Mouse (Mus musculus) macrophage (primary cell): ENCODE results near the gene Apoo. TPM values are rescaled to one million over a fixed set of nuclear protein-coding genes. Genes with fewer than 3 reads are reported as not detected.
"Not testable (repeated sequence)": the region's sequence is repeated elsewhere in the genome, so short reads cannot be mapped to it uniquely, and the experiment has no call there.

Experiments used
- H3K27ac ChIP-seq: fragments of 350-480 bp; formaldehyde crosslinking; 2 replicates; pipeline ENCODE4 v1.9.0; 2021
- H3K36me3 ChIP-seq: fragments of 350-480 bp; formaldehyde crosslinking; 2 replicates; pipeline ENCODE4 v1.9.0; 2021; ENCODE audit errors: inconsistent target
- H3K4me3 ChIP-seq: fragments of 350-480 bp; formaldehyde crosslinking; 2 replicates; pipeline ENCODE4 v1.9.0; 2021; ENCODE audit errors: inconsistent target
- H3K79me2 ChIP-seq: fragments of 350-480 bp; formaldehyde crosslinking; 2 replicates; pipeline ENCODE4 v1.9.0; 2021; ENCODE audit errors: inconsistent target
- WGBS: methylation state at CpG from one replicate; pipeline ENCODE4 v1.1.7; 2026; ENCODE audit warnings: inconsistent platforms; ENCODE audit not compliant: missing documents; 5-methylcytosine and 5-hydroxymethylcytosine counted together
- polyA plus RNA-seq: library from polyadenylated mRNA; stranded (reverse); fragments of 250-400 nt; gene quantifications from 3 replicates; pipeline ENCODE4 v1.2.4, GENCODE M21; 2018; ENCODE audit warnings: inconsistent platforms
- total RNA-seq, 78 experiments: library from RNA; depleted of rRNA; stranded (reverse); fragments of 250-400 nt; gene quantifications; 1 replicate in 9 of 78; 2 replicates in 24 of 78; 3 replicates in 43 of 78; 4 replicates in 2 of 78; pipeline ENCODE4 v1.2.4; 2018; ENCODE audit warnings: inconsistent platforms in 56 of 78

Apoo gene
- total RNA-seq (2018; cell fraction: chromatin; rRNA removed), result 1 to 10 TPM in 24 of 26 experiments, not detected in 2; 1.2 to 7.4 (median 4.0) TPM
- total RNA-seq (2018; cell fraction: cytosol; rRNA removed), result 10 to 100 TPM in 25 of 26 experiments, 1 to 10 TPM in 1; 8.8 to 15.9 (median 13.2) TPM
- 1 to 10 TPM in 25 of 26 experiments, not detected in 1; 1.3 to 9.7 (median 3.3) TPM for total RNA-seq (2018; cell fraction: nucleus; rRNA removed)
- polyA plus RNA-seq, result 12.0 to 29.2 TPM (median 15.8 TPM) in 3 replicates

- Histone ChIP-seq H3K36me3 (no peaks in the 10 kb centered on the region), H3K4me3 (peak within 1 kb of the TSS; percentile 75), H3K79me2 (no peaks in the 10 kb centered on the region), H3K27ac (no peak within 1 kb of the TSS)
- WGBS, result 16% methylated on average over 41 of the region's 46 CpGs
Measured at GRCm38 (mm10) chrX:94366670-94367241, at the start of gene Apoo, which contains the start of gene Fam90a1b. TSS of gene Apoo (plus strand) at chrX:94367117. TSS of gene Fam90a1b (minus strand) at chrX:94366777.

- H3K27ac ChIP-seq, result no peak overlapping the region
- no peaks in the 10 kb centered on the region for H3K36me3 ChIP-seq
- 81% methylated on average over 9 of the region's 11 CpGs for WGBS
- H3K79me2 ChIP-seq, result no peaks in the 10 kb centered on the region
- no peak overlapping the region for H3K4me3 ChIP-seq
Measured at GRCm38 (mm10) chrX:94321036-94321902, 45.6 kb upstream of the Apoo start.

- H3K79me2 ChIP-seq, H3K36me3 ChIP-seq, H3K27ac ChIP-seq, H3K4me3 ChIP-seq: not testable (repeated sequence)
- 75% methylated on average over 1 of the region's 4 CpGs for WGBS
Measured at GRCm38 (mm10) chrX:94343638-94344037, 23.3 kb upstream of the Apoo start.

GRCm38 (mm10) chrX:94365381-94365925, 1.5 kb upstream of the Apoo start:
- Histone ChIP-seq H3K4me3 (no peak overlapping the region), H3K36me3 (no peaks in the 10 kb centered on the region), H3K27ac (no peak overlapping the region), H3K79me2 (no peaks in the 10 kb centered on the region)
- WGBS, result 35% methylated on average over 10 of the region's 14 CpGs

GRCm38 (mm10) chrX:94366029-94366428, 888 bp upstream of the Apoo start:
- 40% methylated on average over 15 of the region's 16 CpGs for WGBS
- no peaks in the 10 kb centered on the region for H3K36me3 ChIP-seq
- H3K79me2 ChIP-seq, result no peaks in the 10 kb centered on the region
- H3K4me3 ChIP-seq, result no peak overlapping the region; the same call in 1 of the 2 replicates
- H3K27ac ChIP-seq, result no peak overlapping the region

GRCm38 (mm10) chrX:94367248-94367647, 331 bp downstream of the Apoo start:
- Histone ChIP-seq H3K4me3 (peak overlapping the region; percentile 75), H3K79me2 (no peaks in the 10 kb centered on the region), H3K36me3 (no peaks in the 10 kb centered on the region), H3K27ac (no peak overlapping the region)
- 22% methylated on average over 12 of the region's 17 CpGs for WGBS

GRCm38 (mm10) chrX:94378734-94379133, 11.8 kb downstream of the Apoo start:
- Histone ChIP-seq H3K27ac (no peak overlapping the region), H3K36me3 (no peaks in the 10 kb centered on the region), H3K79me2 (no peaks in the 10 kb centered on the region), H3K4me3 (no peak overlapping the region)
- 98% methylated on average over 5 of the region's 5 CpGs for whole genome bisulfite sequencing

GRCm38 (mm10) chrX:94408975-94409374, 42.1 kb downstream of the Apoo start:
- Histone ChIP-seq H3K4me3 (no peak overlapping the region), H3K79me2 (no peaks in the 10 kb centered on the region), H3K27ac (no peak overlapping the region), H3K36me3 (no peaks in the 10 kb centered on the region)
- 77% methylated on average over 3 of the region's 3 CpGs for WGBS

GRCm38 (mm10) chrX:94420210-94420609, 53.3 kb downstream of the Apoo start:
- H3K27ac ChIP-seq, result no peak overlapping the region
- 94% methylated on average over 2 of the region's 2 CpGs for WGBS

GRCm38 (mm10) chrX:94431548-94432375, 64.8 kb downstream of the Apoo start:
- Histone ChIP-seq H3K27ac (no peak overlapping the region), H3K36me3 (no peaks in the 10 kb centered on the region)
- WGBS, result 38% methylated on average over 9 of the region's 9 CpGs

More at GRCm38 (mm10) chrX:94420210-94420609, 53.3 kb downstream of the Apoo start:
- Histone ChIP-seq H3K79me2 (no peaks in the 10 kb centered on the region), H3K36me3 (no peaks in the 10 kb centered on the region), H3K4me3 (no peak overlapping the region)

GRCm38 (mm10) chrX:94445427-94445826, 78.5 kb downstream of the Apoo start:
- H3K4me3 ChIP-seq, H3K36me3 ChIP-seq, H3K27ac ChIP-seq, H3K79me2 ChIP-seq: not testable (repeated sequence)
- no CpG with 5 or more reads among the region's 3 CpGs for WGBS

More at GRCm38 (mm10) chrX:94431548-94432375, 64.8 kb downstream of the Apoo start:
- Histone ChIP-seq H3K4me3 (no peak overlapping the region), H3K79me2 (no peaks in the 10 kb centered on the region)

GRCm38 (mm10) chrX:94446021-94446420, 79.1 kb downstream of the Apoo start:
- H3K79me2 ChIP-seq, H3K4me3 ChIP-seq, H3K36me3 ChIP-seq, H3K27ac ChIP-seq: not testable (repeated sequence)
- WGBS, result 93% methylated on average over 2 of the region's 2 CpGs

GRCm38 (mm10) chrX:94450047-94450881, 83.3 kb downstream of the Apoo start:
- H3K4me3 ChIP-seq, H3K27ac ChIP-seq, H3K79me2 ChIP-seq, H3K36me3 ChIP-seq: not testable (repeated sequence)
- WGBS, result no CpG with 5 or more reads among the region's 7 CpGs
